Mouse (Mus musculus) kidney, adult 2 months (tissue): ENCODE measurements around the gene Mzt1.

Source experiments
- CTCF ChIP-seq: fragments of 200-500 bp; conservative IDR thresholded peaks from 2 replicates; pipeline ENCODE4 v1.5.1; 2011; ENCODE audit warnings: low read depth, mild to moderate bottlenecking, control low read depth, low read length, moderate library complexity, mixed read lengths; ENCODE audit not compliant: insufficient read depth, insufficient read length
- POLR2A ChIP-seq: fragments of 200-500 bp; IDR thresholded peaks from one replicate; pipeline ENCODE4 v1.6.1; 2011; ENCODE audit warnings: low read depth, low read length, control low read depth

- TF ChIP-seq CTCF = no peak
- no peak for TF ChIP-seq POLR2A
Observed at GRCm38 (mm10) chr14:98989818-98990217, 56.1 kb downstream of the Mzt1 start.
